Mouse (Mus musculus): ENCODE measurements around the gene Mef2b. TPM values are rescaled to one million over a fixed set of nuclear protein-coding genes. Genes with fewer than 3 reads are reported as not detected.
A peak's percentile ranks its signal among the peaks of the same experiment; 100 is the strongest.

Gene Mef2b
- polyA plus RNA-seq, 1 experiment: 0.85 TPM

DNA sequence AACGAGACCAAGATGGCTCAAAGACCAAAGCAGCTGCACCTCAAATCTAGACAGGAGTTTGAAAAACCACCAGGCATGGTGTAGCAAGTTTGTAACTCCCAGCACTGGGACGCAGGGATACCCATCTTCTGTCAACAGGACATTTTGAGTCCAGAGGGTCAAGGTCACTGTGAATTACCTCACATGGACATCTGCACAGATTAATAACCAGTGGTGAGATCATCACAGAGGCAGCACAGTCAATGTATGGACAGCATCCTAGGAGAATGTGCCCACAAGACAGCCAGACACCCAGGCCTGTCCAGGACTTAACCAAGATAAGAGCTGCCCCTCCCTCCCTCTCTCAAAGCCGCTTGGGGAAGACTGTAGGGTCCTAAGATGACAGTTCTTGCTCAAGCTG lies 30.6 kb downstream of the Mef2b start:
- TF ChIP-seq MYOD1 (IDR thresholded peaks at IDR 0.05; ENCODE audit: control insufficient read depth in 1 of 3, insufficient read length in 2 of 3, low read depth in 2 of 3) (no peak), REST (IDR thresholded peaks at IDR 0.05; ENCODE audit: insufficient read depth, insufficient read length) (no peak), POLR2AphosphoS2 (IDR thresholded peaks at IDR 0.05; ENCODE audit: insufficient read length, low read depth) (no peak), POLR2A (IDR thresholded peaks at IDR 0.05; ENCODE audit: insufficient read length, low read depth) (no peak), TCF12 (IDR thresholded peaks at IDR 0.05; ENCODE audit: insufficient read depth, poor library complexity, severe bottlenecking) (no peak), CEBPB (IDR thresholded peaks at IDR 0.05; ENCODE audit: insufficient read depth, poor library complexity, severe bottlenecking) (no peak), E2F4 (IDR thresholded peaks at IDR 0.05; ENCODE audit: insufficient read depth) (no peak), USF1 (IDR thresholded peaks at IDR 0.05; ENCODE audit: low read depth) (no peak)
- peaks cover 13% of the 10 kb centered on the region for H3K27me3 ChIP-seq (ENCODE audit: control insufficient read depth, insufficient read depth, insufficient read length)
- H3K36me3 ChIP-seq (ENCODE audit: control insufficient read depth, insufficient read depth): no peaks in the 10 kb centered on the region
- H3K4me2 ChIP-seq (ENCODE audit: low read depth): no peak overlapping the region
- H3K79me2 ChIP-seq (ENCODE audit: control insufficient read depth, insufficient read depth): peaks cover 16% of the 10 kb centered on the region
- H3ac ChIP-seq (ENCODE audit: control insufficient read depth, insufficient read length): no peak overlapping the region
- H3K4me3 ChIP-seq: no peak overlapping the region

DNA sequence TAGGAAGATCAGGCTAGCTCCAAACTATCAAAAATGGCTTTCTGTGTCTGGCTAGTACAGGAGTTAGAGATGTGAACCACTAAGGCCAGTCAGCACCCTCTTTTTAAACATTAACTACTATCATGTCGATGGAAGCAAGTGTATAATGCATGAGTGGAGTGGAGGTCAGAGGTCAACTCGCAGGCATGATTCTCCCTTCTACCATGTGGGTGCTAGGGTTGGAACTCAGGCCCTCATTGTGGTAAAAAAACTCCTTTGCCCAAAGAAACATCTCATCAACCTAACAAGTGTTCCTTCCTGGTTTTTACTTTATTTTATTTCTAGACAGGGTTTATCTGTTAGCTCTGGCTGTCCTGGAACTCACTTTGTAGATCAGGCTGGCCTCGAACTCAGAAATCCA lies 31.2 kb downstream of the Mef2b start:
- peaks cover 7% of the 10 kb centered on the region for H3K27me3 ChIP-seq (ENCODE audit: control insufficient read depth, insufficient read depth, insufficient read length)
- TF ChIP-seq MAX (IDR thresholded peaks at IDR 0.05; ENCODE audit: low read depth) (no peak), TCF3 (IDR thresholded peaks at IDR 0.05; ENCODE audit: insufficient read length, low read depth) (no peak), USF1 (IDR thresholded peaks at IDR 0.05; ENCODE audit: low read depth) (no peak), REST (IDR thresholded peaks at IDR 0.05; ENCODE audit: insufficient read depth, insufficient read length) (no peak), POLR2A (IDR thresholded peaks at IDR 0.05; ENCODE audit: insufficient read length, low read depth) (no peak), MYOD1 (IDR thresholded peaks at IDR 0.05; ENCODE audit: control insufficient read depth in 1 of 3, insufficient read length in 2 of 3, low read depth in 2 of 3) (no peak), SRF (IDR thresholded peaks at IDR 0.05; ENCODE audit: control insufficient read depth, insufficient read length, low read depth) (no peak), POLR2AphosphoS2 (IDR thresholded peaks at IDR 0.05; ENCODE audit: insufficient read length, low read depth) (no peak), MYOG (IDR thresholded peaks at IDR 0.05; ENCODE audit: control insufficient read depth in 1 of 3, insufficient read depth in 1 of 3, insufficient read length in 2 of 3, low read depth in 2 of 3) (no peak), CEBPB (IDR thresholded peaks at IDR 0.05; ENCODE audit: insufficient read depth, poor library complexity, severe bottlenecking) (no peak), TCF12 (IDR thresholded peaks at IDR 0.05; ENCODE audit: insufficient read depth, poor library complexity, severe bottlenecking) (no peak), E2F4 (IDR thresholded peaks at IDR 0.05; ENCODE audit: insufficient read depth) (no peak)
- H3K79me2 ChIP-seq (ENCODE audit: control insufficient read depth, insufficient read depth): peaks cover 16% of the 10 kb centered on the region
- no peak overlapping the region for H3K4me3 ChIP-seq
- no peak overlapping the region for H3K4me2 ChIP-seq (ENCODE audit: low read depth)
- no peaks in the 10 kb centered on the region for H3K36me3 ChIP-seq (ENCODE audit: control insufficient read depth, insufficient read depth)
- H3ac ChIP-seq (ENCODE audit: control insufficient read depth, insufficient read length): no peak overlapping the region

DNA sequence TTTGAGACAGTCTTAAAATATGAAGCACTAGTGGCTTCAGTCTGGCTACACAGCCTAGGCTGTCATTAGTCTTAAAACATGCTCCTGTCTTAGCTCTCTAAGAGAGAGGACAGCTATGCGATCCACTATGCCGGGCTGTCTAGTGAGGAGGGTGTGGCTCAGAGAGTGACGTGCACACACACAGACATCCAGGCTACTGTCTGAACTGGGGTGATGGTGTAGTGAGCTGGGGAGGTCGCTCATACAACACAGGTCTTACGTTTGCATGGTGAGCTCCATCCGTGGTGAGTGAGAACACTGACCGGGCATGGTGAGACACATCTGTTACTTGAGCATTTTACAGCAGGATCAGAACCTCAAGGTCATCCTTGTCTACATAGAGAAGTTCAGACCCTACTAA lies 31.7 kb downstream of the Mef2b start:
- Histone ChIP-seq H3K36me3 (ENCODE audit: control insufficient read depth, insufficient read depth) (no peaks in the 10 kb centered on the region), H3K79me2 (ENCODE audit: control insufficient read depth, insufficient read depth) (peaks cover 16% of the 10 kb centered on the region), H3K27me3 (ENCODE audit: control insufficient read depth, insufficient read depth, insufficient read length) (peaks cover 2% of the 10 kb centered on the region), H3K4me2 (ENCODE audit: low read depth) (no peak overlapping the region), H3ac (ENCODE audit: control insufficient read depth, insufficient read length) (no peak overlapping the region), H3K4me3 (no peak overlapping the region)
- TF ChIP-seq SRF (IDR thresholded peaks at IDR 0.05; ENCODE audit: control insufficient read depth, insufficient read length, low read depth) (no peak), POLR2A (IDR thresholded peaks at IDR 0.05; ENCODE audit: insufficient read length, low read depth) (no peak), TCF3 (IDR thresholded peaks at IDR 0.05; ENCODE audit: insufficient read length, low read depth) (no peak), USF1 (IDR thresholded peaks at IDR 0.05; ENCODE audit: low read depth) (no peak), TCF12 (IDR thresholded peaks at IDR 0.05; ENCODE audit: insufficient read depth, poor library complexity, severe bottlenecking) (no peak), POLR2AphosphoS2 (IDR thresholded peaks at IDR 0.05; ENCODE audit: insufficient read length, low read depth) (no peak), REST (IDR thresholded peaks at IDR 0.05; ENCODE audit: insufficient read depth, insufficient read length) (no peak)

DNA sequence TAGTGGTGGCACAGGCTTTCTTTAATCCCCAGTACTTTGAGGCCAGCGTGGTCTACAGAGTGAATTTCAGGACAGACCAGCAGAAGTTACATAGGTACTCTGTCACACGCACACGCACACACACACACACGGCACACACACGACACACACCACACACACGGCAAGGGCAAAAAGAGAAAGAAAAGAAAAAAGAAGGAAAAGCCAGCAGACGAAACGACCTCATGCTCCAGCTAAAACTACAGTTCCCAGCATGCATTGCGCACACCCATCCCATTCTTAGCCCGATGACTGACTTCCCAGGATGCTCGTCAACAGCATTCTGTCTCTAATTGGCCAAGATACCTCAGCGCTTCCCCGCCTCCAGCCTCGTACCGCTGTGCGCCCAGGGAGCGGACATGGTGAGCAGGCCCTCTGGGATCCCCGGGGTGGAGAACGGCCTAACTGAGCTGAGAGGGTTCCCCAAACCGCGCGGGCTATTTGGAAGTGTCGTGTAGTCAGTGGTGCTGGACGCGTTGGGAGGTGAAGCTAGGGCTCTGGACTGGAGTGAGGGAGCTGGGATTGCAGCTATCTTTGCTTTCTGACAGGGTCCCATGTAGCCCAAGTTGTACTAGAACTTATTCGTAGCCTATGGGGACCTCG lies 32.7 kb downstream of the Mef2b start, which contains the start of gene Tmem161a:
TSS of gene Tmem161a (plus strand) at position 314 of the 639 bp plus-strand sequence.
- TF ChIP-seq POLR2A (IDR thresholded peaks at IDR 0.05; ENCODE audit: insufficient read length, low read depth) (peak; percentile 86), POLR2AphosphoS2 (IDR thresholded peaks at IDR 0.05; ENCODE audit: insufficient read length, low read depth) (peak; percentile 78), SRF (IDR thresholded peaks at IDR 0.05; ENCODE audit: control insufficient read depth, insufficient read length, low read depth) (peak; percentile 89), E2F4 (IDR thresholded peaks at IDR 0.05; ENCODE audit: insufficient read depth) (no peak), REST (IDR thresholded peaks at IDR 0.05; ENCODE audit: insufficient read depth, insufficient read length) (no peak)
- H3K4me3 ChIP-seq: peak within 1 kb of the TSS; percentile 49
- peak within 1 kb of the TSS; percentile 79 for H3K4me2 ChIP-seq (ENCODE audit: low read depth)
- no peaks in the 10 kb centered on the region for H3K27me3 ChIP-seq (ENCODE audit: control insufficient read depth, insufficient read depth, insufficient read length)
- H3ac ChIP-seq (ENCODE audit: control insufficient read depth, insufficient read length): peak within 1 kb of the TSS; percentile 27
- H3K79me2 ChIP-seq (ENCODE audit: control insufficient read depth, insufficient read depth): peaks cover 16% of the 10 kb centered on the region
- no peaks in the 10 kb centered on the region for H3K36me3 ChIP-seq (ENCODE audit: control insufficient read depth, insufficient read depth)

DNA sequence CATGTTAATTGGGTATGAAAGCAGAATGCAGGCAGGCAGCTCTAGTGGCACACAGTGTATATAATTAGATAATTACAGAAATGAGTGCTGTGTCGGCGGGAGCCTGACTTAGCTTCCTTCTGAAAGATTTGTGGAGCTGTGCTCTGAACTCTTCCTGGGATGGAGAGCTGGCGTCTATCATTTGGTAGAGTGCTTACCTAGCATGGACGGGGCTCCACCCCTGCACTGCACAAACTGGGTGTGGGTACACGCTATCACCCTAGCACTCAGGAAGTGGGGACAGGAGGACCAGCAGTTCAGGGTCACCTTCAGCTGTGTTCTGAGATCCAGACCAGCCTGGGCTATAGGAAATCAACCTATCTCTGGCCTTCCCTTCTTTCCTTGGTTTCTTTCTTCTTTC lies 33.8 kb downstream of the Mef2b start:
- H3K36me3 ChIP-seq (ENCODE audit: control insufficient read depth, insufficient read depth): no peaks in the 10 kb centered on the region
- peak overlapping the region; percentile 49 for H3K4me3 ChIP-seq
- TF ChIP-seq CEBPB (IDR thresholded peaks at IDR 0.05; ENCODE audit: insufficient read depth, poor library complexity, severe bottlenecking) (no peak), USF1 (IDR thresholded peaks at IDR 0.05; ENCODE audit: low read depth) (no peak), POLR2A (IDR thresholded peaks at IDR 0.05; ENCODE audit: insufficient read length, low read depth) (no peak), SRF (IDR thresholded peaks at IDR 0.05; ENCODE audit: control insufficient read depth, insufficient read length, low read depth) (no peak), POLR2AphosphoS2 (IDR thresholded peaks at IDR 0.05; ENCODE audit: insufficient read length, low read depth) (no peak), MAX (IDR thresholded peaks at IDR 0.05; ENCODE audit: low read depth) (no peak), E2F4 (IDR thresholded peaks at IDR 0.05; ENCODE audit: insufficient read depth) (no peak), MYOG (IDR thresholded peaks at IDR 0.05; ENCODE audit: control insufficient read depth in 1 of 3, insufficient read depth in 1 of 3, insufficient read length in 2 of 3, low read depth in 2 of 3) (no peak), REST (IDR thresholded peaks at IDR 0.05; ENCODE audit: insufficient read depth, insufficient read length) (no peak), TCF3 (IDR thresholded peaks at IDR 0.05; ENCODE audit: insufficient read length, low read depth) (no peak), TCF12 (IDR thresholded peaks at IDR 0.05; ENCODE audit: insufficient read depth, poor library complexity, severe bottlenecking) (no peak), MYOD1 (IDR thresholded peaks at IDR 0.05; ENCODE audit: control insufficient read depth in 1 of 3, insufficient read length in 2 of 3, low read depth in 2 of 3) (no peak)
- peaks cover 16% of the 10 kb centered on the region for H3K79me2 ChIP-seq (ENCODE audit: control insufficient read depth, insufficient read depth)
- no peak overlapping the region for H3ac ChIP-seq (ENCODE audit: control insufficient read depth, insufficient read length)
- no peaks in the 10 kb centered on the region for H3K27me3 ChIP-seq (ENCODE audit: control insufficient read depth, insufficient read depth, insufficient read length)
- peak overlapping the region; percentile 79 for H3K4me2 ChIP-seq (ENCODE audit: low read depth)

Data from myocyte (in vitro differentiated cells).